Mouse (Mus musculus): Measurements from ENCODE around the gene Tmem82. TPM values are rescaled to one million over a fixed set of nuclear protein-coding genes. Genes with fewer than 3 reads are reported as not detected.
A peak's percentile ranks its signal among the peaks of the same experiment; 100 is the strongest.

The Tmem82 gene
- total RNA-seq, 2 experiments from 2014 or later: 1.1 to 2.8 TPM

- peak; percentile 62 to 73 for DNase-seq (ENCODE audit: low spot score in 2 of 2)
Measured at GRCm38 (mm10) chr4:141617299-141617698, 1.1 kb downstream of the Tmem82 start.

DNA sequence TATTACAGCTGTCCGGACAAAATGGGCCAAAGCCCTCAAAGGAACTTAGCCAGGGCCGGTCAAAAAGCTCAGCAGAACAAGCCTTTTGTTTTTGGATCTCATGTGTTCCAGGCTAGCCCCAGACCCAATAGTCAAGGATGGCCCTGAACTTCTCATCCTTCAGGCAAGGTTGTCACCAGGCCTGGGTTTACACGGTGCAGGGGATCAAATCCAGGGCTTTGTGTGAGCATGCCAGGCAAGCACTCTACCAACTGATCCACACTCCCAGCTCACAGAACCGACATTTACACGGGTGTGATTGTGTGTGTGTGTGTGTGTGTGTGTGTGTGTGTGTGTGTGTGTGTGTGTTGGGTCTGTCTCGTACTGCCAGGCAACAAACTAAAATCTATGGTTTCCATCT, 1.6 kb downstream of the Tmem82 start:
- peak in 1 of 2 experiments; percentile 18 for DNase-seq (ENCODE audit: low spot score in 2 of 2)

DNA sequence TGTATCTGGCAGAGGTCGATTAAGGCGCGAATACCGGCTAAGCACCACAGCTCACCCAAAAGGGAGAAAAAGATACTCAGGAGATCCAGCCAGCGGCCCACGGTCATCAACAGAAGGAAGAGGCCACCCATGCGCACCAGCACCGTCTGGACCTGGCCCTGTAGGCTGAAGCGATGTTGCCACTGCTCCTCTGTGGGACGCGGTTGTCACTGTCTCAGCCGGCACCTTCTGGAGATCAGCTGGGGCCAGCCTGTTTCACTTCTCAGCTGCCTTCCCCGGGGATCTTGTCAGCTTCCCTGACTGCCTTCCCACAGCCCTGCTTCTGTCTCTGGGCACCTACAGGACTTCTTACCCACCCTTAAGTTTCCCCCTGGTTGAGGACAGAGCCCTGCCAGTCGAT, 3.5 kb downstream of the Tmem82 start:
- no peak for DNase-seq (ENCODE audit: low spot score in 2 of 2)

DNA sequence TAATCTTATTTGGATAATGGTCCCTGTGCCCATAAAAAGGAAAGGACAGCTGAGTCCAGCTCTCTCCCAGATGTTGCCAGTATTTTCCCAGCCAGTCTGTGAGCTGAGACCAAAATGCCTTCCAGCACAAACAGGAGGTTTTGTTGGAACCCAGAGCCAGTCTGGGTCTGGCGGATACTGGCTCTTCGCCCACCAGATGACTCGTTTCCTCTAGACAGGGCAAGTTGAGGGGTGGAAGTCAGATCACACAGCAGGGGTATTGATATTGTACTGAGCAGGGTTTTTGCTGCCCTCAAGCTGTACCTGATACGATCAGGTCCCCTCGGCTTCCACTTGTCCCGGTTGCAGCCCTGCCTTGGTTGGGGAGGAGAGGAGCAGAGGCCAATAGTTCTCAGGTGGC, 8.9 kb downstream of the Tmem82 start:
- peak in 1 of 2 experiments; percentile 23 for DNase-seq (ENCODE audit: low spot score in 2 of 2)

DNA sequence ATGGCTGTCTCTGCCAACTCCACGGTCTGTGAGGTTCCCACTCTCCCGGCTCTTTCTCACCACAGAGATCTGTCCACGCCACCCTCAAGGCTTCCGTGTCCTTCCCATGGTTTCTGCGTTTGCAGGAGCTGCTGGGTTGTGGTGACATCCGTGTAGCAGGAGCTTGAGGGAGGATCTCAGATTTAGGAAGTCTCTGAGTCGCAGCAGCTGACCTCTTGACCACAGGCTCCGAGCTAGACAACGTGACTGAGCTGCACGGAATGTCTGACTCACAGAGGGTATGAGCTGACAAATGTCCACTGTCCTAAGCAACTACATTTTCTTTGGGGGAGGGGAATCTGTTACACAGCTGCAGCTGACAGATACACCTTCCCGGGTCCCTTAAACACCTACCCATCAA, 12.6 kb downstream of the Tmem82 start, which contains the start of gene Fblim1:
Gene Fblim1, minus strand, starts transcription at position 236 of the 400 bp plus-strand sequence.
- no peak for DNase-seq (ENCODE audit: low spot score in 2 of 2)

DNA sequence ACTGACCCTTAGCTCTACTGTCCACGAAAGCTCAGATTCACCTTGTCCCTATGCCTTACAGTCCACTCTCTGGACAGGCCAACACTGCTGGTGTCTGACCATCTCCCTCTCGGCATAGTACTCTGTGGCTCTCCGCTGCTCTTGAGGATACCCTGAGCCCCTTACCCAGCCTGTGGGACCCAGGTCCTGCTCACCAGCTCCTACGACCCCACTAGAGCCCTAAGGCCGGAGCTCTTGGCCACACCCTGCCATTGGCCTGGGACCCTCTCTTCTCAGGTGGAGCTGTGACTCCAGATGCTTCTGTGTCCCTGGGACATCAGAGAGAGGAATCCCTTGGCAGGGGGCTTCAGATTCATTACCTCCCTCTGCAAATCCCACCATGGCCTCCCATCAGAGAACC, 13.0 kb downstream of the Tmem82 start:
- no peak for DNase-seq (ENCODE audit: low spot score in 2 of 2)

GRCm38 (mm10) chr4:141604493-141604892, 13.9 kb downstream of the Tmem82 start:
- DNase-seq (ENCODE audit: low spot score in 2 of 2): no peak

GRCm38 (mm10) chr4:141603921-141604320, 14.5 kb downstream of the Tmem82 start:
- DNase-seq (ENCODE audit: low spot score in 2 of 2): no peak

GRCm38 (mm10) chr4:141602523-141603223, 15.8 kb downstream of the Tmem82 start:
- DNase-seq (ENCODE audit: low spot score in 2 of 2): no peak

DNA sequence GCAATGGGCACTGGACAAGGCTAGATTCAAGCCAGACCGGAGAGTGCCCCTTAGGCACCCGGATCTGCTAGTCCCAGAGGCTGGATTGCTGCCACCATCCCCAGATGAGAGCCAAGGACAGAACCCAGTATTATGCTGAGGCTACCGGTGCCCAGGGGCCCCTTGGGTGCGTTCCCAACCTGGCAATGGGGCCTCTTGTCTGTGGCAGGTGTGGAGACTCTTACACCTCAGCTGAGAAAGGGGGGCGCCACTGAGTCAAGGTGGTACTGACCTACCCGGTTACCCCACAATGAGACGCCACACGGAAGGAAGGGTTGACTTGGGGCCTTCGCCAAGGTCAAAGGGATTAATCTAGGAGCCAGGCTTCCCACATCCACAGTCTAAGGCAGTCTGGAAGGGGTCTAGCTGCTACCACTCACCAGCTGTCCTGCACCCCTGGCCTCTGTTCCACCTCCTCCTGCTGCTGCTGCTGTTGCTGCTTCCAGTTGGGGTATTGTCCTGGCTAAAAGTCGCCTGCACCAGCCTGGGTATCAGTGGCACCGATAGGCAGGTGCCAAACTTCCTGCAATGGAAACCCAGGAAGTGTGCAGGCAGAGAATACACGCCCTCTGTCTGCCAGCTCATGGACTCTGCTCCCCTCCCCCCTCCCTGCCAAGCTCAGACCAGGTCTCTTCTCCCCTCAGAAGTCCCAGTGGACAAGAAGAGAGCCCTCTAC, 17.1 kb downstream of the Tmem82 start:
- no peak for DNase-seq (ENCODE audit: low spot score in 2 of 2)

DNA sequence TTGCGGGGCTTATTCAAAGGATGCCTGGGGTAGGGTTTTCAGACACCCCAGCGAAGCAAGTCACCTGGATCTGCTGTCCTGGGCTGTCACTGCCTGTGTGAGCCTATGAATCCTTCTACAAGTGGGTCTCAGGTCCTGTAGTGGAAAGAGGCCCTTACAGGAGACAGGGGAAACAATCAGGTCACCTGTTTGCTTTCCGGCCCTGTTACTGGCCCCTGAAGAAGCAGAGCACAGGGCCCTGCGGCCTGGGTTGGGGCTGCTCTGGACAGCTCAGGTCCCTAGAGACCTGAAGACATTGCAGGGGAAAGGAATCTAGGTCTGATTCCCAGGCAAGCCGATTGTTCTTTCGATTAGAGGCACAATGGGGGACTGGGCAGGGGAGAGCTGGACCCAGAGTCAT, 18.1 kb downstream of the Tmem82 start:
- no peak for DNase-seq (ENCODE audit: low spot score in 2 of 2)

GRCm38 (mm10) chr4:141599251-141600141, 18.9 kb downstream of the Tmem82 start:
- no peak for DNase-seq (ENCODE audit: low spot score in 2 of 2)

DNA sequence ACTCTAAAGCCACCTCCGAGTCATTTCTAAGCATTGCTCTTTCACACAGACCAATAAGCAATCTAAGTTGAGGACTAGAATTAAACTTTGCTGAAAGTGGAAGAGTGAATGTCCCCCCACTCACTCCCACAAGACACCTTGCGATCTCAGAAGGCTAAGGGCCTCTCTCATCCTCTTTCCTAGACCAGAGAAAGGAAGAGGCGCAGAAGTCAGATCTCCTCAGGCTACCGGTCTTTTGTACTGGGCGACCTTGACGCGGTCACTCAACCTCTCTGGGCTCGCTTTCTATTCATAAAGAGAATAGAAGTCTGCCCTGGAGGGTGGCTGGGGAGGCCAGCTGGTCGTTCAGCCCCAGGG, 19.6 kb downstream of the Tmem82 start:
- DNase-seq (ENCODE audit: low spot score in 2 of 2): no peak

GRCm38 (mm10) chr4:141598199-141598893, 20.1 kb downstream of the Tmem82 start:
- DNase-seq (ENCODE audit: low spot score in 2 of 2): no peak

- DNase-seq (ENCODE audit: low spot score in 2 of 2): no peak
Measured at GRCm38 (mm10) chr4:141596700-141597328, 21.6 kb downstream of the Tmem82 start.

GRCm38 (mm10) chr4:141595605-141596268, 22.7 kb downstream of the Tmem82 start:
- no peak for DNase-seq (ENCODE audit: low spot score in 2 of 2)

DNA sequence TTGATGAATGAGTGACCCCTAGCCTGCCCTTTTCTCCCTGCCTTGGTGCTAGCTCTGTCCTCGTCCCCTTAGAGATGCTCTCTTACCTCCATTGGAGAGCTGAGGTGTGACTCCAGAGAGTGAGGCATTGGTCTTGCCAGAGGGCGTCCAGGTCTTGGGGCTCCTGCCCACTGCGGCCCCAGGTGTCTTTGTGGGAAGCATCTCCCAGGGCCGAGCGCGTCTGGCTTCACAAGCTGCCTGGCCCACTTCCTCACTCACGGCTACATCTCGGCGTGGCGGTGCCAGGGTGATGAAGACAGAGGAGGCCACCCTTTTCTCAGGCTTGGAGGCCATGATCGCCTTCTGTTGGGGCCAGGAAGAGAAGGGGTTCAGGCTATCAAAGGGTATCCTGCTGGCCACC, 23.3 kb downstream of the Tmem82 start:
- no peak for DNase-seq (ENCODE audit: low spot score in 2 of 2)

- DNase-seq (ENCODE audit: low spot score in 2 of 2): no peak
Measured at GRCm38 (mm10) chr4:141591547-141591946, 26.9 kb downstream of the Tmem82 start.

DNA sequence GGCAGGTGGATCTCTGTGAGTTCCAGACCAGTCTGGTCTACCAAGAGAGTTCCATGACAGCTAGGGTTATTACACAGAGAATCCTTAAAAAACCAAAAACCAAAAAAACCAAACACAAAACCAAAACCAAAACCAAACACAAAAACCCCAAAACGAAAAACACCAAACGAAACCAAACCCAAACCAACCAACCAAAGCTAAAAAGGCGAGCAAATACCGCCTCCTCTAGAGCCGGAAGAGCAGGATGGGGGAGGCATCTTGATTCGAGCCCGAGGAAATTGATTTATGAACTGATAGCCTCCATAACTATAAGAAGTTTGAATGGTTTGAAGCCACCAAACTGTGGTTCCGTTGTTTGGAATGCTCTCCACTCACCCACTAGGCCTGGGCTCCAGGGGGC, 34.5 kb downstream of the Tmem82 start:
- DNase-seq (ENCODE audit: low spot score in 2 of 2): no peak

- DNase-seq (ENCODE audit: low spot score in 2 of 2): no peak
Measured at GRCm38 (mm10) chr4:141581051-141581450, 37.4 kb downstream of the Tmem82 start.
